Mouse (Mus musculus) frontal cortex, postnatal 10 days (tissue): ENCODE data around the gene Pld2.
"Not testable (repeated sequence)": the region's sequence is repeated elsewhere in the genome, so short reads cannot be mapped to it uniquely, and the experiment has no call there.

Source experiments
- DNase-seq, 2 experiments: peaks; one replicate each; pipeline ENCODE4 v3.0.0; 2022; ENCODE audit warnings: low spot score in 2 of 2, mixed read lengths in 1 of 2

The Pld2 gene

DNA sequence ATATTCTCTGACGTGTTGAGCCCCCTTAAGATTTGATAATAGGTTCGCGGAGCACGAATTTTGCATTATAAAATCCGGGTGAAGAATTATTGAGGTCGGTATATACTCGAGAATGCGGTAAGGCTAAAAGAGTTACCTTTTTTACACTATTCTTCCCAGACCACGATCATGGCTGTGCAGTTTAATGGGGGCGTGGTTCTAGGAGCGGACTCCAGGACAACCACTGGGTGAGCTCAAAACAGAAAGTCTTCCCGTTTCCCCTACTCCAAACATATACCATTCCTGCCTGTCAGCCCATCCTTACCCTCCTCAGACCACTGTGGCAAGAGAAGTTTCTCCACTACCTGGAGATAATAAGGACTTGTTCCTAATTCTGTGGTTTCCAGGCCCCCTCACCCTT lies 14.1 kb upstream of the Pld2 start:
- no peak for DNase-seq

DNA sequence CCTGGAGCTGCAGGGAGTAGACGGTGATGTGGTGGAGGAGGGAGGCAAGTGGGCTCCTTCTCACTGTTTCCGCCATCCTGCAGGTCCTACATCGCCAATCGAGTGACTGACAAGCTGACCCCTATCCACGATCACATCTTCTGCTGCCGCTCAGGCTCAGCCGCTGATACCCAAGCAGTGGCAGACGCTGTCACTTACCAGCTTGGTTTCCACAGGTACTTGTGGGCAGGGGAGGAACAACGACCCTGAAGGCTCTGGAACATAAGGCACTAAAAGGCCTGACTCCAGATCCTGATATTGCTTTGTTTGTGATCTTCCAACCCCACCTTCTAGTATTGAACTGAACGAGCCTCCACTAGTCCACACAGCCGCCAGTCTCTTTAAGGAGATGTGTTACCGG lies 13.7 kb upstream of the Pld2 start:
- DNase-seq = no peak

DNA sequence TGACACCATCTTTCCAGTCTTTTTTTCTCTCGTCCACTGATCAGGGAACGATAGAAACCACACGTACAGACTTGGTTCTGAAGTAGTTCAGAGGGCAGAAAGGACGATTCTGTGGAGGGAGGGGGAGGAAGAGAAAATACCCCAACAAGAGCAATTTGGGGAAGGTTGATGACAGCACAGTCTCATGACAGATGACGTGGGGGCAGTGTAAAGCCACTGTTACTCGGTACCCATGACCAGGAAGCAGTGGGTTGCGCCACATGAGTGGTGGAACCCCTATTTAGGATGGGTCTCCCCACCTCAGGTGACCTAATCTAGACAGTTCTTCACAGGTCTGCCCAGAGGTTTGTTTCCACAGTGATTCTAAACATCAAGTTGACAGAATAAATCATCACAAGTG lies 11.3 kb upstream of the Pld2 start:
- DNase-seq = no peak

DNA sequence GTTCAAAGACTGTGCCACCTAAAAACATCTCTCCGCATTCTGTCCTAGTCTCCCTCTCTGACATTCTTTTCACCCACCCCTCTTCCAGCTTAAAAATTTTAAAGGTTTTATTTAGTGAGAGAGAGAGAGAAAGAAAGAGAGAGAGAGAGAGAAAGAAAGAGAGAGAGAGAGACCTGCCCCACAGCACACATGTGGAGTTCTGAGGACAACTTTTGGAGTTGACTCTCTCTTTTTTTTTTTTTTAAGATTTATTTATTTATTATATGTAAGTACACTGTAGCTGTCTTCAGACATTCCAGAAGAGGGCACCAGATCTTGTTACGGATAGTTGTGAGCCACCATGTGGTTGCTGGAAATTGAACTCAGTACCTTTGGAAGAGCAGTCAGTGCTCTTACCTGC lies 8.8 kb upstream of the Pld2 start:
- DNase-seq = not testable (repeated sequence)

DNA sequence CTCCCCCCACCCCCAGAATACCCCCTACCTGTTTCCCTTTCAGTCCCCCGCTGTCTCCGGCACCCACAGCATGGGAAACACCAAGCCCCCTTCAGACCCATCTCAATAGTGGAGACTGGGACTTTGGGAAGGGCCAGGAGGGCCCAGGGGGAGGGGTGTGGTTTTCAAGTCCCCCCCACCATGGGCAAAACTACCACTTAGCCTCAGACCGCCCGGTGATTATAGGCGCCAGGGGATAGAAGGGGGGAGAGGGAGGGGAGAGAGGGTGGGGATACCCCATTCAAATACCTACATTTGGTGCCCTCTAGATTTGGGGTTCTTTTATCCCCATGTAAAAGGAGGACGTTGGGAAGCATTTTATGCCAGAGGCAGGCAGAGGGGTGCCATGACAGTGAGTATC lies 7.0 kb upstream of the Pld2 start, which contains the start of gene Gm40193:
Gene Gm40193, minus strand, starts transcription at position 101 of the 400 bp plus-strand sequence.
- no peak for DNase-seq

DNA sequence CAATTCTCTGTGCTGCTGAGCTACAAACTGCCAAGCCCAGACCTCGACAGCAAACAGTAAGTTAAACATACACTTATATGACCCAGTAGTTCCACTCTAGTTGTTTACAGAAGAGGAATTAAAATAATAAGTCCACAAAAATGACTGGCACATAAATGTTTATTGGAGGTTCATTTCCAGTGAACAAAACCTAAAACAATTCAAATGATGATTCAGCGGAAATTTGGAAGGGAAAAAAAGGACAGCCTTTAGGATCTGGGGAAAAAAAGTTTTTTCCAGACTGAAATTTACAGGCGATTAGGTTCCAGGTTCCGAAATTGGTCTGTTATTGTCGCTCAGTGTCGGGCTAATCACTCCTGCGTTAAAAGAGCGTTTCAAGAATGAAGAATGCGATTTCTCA lies 441 bp upstream of the Pld2 start:
- no peak for DNase-seq

GRCm38 (mm10) chr11:70540928-70541327 lies 1.1 kb downstream of the Pld2 start:
- DNase-seq = no peak

DNA sequence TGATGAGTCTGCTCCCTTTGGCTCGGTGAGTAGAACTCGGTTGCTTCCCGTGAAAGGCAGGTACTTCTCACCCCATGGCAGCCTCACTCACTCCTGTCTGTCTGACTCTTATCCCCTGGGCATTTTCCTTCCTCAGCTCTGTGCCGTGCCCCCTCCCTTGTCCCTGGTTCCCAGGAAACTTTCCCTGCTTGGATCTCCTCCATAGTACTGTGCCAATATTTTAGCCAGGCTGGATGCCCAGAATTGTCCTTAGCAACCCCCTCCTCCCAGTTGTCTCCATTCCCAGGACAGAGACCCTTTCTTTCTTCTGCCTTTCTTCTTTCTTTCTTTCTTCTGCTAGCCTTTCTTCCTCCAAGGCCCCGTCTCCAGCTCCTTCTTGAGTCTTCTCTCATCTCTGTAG lies 1.6 kb downstream of the Pld2 start:
- DNase-seq = no peak

DNA sequence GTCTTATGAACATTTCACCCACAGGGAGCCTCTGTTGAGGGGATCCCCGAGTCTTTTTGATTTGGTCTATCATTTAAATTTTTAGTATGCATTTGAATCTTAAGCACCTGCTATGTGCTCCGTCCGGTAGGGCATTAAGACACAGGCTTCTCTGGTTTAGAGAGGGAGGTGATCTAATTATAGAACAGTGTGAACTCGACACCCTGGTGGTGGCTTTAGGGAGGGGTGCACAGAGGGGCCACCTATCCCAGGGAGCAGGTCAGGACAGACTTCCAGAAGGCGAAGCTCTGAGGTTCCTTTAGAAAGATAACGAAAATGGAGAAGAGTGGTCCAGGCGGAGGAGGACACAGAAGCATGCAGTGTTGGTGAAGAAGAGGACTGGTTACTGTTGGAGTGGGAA lies 4.6 kb downstream of the Pld2 start:
- DNase-seq = no peak

GRCm38 (mm10) chr11:70551526-70551925 lies 11.7 kb downstream of the Pld2 start:
- DNase-seq = no peak

DNA sequence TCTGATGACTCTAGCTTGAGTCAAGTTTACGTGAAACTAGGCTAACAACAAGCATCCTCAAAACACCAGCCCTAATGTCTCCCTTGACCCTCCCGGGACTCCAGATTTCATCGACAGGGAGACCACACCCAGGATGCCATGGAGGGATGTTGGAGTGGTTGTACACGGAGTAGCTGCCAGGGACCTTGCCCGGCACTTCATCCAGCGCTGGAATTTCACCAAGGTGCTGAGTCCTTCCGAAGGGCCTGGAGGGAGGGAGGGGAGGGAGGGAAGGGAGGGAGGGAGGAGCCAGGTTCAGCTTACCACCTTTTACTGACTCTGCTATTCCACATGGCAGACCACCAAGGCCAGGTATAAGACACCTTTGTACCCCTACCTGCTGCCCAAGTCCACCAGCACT lies 14.1 kb downstream of the Pld2 start:
- DNase-seq = no peak

DNA sequence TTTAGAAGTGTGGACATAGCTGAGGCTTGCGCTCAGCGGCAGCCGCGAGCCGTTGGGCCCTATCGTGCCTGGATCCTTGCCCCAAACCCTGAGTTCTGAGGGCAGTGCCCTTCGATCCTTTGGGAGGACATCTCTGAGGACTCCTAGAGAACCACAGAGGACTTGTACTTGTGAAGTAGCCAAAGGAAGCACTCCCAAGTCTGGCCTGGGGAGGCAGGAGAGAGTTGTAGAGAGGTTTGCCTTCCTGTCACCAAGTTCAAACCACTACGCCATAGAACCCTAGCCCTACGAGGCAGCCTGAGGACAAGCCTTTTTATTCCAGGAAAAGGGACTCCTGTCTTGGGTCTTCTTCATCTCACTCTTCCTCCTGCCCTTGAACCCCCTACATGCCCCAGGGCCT lies 17.7 kb downstream of the Pld2 start:
- DNase-seq = no peak

DNA sequence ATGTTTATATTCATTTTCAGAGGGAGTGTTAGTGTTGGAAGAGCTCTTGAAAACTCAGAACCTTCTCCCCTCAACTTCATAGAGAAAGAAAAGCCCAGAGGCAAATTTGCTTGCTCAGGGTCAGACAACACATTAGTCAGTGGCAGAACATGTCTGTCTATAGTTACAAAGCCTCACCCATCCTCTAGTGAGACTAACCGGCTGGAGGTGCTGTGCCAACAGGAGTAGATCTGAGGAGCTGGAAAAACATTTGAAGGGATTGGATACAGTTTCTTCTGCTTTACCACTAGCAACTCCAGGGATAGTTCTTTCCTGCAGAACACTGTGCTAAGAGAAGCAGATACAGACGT lies 22.0 kb downstream of the Pld2 start:
- DNase-seq = no peak

DNA sequence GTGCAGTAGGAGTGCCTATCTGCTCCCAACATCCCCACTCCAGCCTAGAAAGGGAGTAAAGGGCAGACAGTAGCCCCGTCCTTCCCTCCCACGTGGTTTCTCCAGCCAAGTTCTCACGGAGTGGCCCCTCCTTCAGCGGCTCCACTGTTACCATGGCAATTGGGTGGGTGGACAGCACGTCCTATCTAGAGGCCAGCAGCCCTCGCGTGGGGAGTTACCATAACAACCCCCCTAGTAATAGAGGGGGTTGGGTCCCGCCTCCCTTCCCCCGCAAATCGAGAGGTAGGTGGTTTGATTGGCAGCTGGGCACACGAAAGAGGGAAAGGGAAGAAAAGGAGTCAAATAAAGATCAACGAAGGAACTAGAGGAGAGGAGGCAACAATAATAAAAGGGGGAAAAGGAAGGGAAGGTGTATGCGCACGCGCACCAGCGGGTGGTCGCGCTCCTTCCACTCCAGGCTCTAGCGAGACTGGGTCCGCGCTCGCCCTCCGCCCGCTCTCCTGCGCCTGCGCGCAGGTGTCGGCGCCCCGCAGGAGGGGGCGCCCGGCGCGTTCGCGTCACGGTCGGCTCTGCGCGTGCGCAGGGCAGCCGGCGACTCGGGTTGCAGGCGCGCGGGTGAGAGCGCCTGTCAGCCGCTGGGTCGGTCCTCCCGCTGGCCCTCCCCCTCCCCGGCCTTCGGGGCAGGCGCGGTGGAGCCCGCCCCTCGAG lies 22.6 kb downstream of the Pld2 start, which contains the start of gene Mink1:
Gene Mink1, plus strand, starts transcription at position 595 of the 708 bp plus-strand sequence.
- peak; percentile 89 to 91 for DNase-seq

DNA sequence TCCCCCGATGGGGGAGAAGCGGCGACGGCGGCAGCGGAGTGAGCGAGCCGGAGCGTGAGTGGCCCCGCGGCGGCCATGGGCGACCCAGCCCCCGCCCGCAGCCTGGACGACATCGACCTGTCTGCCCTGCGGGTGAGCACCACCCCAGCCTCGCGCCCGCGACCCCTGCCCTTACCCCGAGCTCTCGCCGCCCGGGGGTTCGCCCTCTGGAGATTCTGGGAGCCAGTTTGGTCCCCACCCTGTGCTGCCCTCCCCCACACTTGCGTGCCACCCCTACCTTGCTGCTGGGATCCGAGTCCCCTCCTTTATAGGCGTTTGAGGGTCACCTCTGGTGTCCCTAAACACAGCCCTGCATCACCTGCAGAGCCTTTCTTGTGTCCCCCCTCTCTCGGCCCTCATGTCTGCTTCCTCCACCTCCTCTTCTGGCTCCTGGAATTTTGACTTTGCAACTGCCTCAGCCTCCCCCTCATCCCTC lies 23.2 kb downstream of the Pld2 start:
- DNase-seq = no peak

DNA sequence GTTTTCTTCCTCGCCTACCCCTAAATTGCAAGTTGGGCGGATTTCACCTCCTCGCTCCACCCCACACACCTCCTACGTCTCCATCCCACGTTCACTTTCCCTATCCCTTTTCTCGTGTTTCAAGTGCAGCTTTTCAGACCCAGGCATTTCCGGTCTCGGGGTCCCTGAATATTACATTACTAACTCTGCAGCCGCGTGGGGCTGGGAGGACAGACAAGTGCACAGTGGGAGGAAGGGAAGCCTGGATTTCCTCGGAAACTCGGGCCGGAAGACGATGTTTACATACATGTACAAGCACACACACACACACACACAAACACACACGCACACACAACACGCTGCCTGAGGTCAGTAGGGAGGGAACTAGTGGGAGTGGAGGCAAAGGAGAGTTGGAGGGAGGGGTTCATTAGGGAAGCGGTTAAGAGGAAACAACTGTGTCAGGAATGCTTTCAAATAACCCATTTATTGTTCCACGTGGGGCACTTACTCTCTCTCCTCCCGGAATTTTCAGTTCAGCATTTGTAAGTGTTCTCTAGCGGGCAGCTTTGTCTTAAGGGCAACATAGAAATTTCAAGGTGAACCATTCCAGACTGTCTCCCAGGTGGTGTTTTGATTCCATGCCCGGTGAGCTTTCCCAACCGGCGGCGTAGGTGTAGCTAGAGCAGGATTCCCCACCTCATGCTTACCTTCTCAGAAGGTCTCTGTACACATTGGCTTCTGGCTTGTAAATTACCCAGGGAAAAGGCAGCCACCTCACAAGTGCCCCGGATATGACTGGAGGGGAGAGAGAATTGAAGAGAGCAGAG lies 23.8 kb downstream of the Pld2 start:
- DNase-seq = no peak

DNA sequence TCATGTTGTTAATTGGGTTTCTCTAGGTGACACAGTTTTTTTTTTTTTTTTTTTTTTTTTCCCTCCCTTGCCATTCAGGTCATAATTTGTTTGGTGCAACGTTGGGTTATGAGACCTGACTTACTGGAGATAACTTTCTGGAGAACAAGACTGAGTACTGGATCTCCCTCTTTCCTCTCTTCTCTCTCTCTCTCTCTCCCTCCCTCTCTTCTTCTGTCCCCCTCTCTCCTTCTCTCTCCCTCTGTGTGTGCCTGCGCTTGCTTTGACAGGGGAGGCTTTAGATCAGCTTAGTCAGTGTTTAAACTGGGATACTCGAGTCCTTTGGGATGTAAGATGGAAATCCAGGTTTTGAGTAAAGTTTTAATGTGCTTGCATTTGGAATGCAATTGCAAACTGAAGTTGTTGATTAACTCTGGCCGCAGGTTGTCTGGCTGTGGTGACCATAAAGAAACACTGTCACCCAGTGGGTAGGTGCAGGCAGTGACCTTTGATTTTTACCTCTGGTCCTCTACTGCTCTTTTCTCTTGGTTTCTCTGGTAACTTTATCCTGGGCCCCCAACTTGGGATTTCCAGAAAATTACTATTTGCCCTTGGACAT lies 24.5 kb downstream of the Pld2 start:
- DNase-seq = no peak

DNA sequence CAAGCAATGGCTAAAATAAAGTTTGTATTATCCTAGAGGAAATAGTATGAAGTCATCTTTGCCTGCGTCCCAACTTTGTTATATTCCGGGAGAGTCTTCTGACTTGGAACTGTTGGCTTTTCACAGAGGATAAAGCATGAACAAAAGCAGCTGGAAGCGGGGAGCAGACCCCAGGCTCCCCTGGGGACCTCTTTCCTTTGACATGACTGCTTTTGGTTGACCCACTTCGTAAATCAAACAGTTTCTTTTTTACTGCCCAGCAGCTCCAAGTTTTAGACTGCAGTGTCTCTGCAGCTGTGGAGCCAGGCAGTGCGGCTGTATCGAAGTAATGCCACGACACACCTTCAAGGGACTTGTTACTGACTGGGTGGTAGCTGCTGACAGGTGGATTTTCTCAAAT lies 26.7 kb downstream of the Pld2 start:
- no peak for DNase-seq

DNA sequence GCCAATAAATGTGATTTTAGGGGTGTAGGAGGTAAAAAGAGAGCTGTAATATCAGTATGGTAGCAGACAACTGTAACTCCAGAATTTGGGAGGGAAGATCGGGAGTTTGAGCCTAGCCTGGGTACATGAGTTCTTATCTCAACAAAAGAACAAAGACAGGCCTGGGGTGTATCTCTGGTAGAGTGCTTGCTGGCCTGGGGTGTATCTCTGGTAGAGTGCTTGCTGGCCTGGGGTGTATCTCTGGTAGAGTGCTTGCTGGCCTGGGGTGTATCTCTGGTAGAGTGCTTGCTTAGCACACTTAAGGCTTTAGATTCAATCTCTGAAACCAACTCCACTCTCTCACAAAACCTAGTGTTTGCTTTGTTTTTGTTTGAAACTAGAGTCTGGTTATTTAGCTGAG lies 30.8 kb downstream of the Pld2 start:
- not testable (repeated sequence) for DNase-seq

DNA sequence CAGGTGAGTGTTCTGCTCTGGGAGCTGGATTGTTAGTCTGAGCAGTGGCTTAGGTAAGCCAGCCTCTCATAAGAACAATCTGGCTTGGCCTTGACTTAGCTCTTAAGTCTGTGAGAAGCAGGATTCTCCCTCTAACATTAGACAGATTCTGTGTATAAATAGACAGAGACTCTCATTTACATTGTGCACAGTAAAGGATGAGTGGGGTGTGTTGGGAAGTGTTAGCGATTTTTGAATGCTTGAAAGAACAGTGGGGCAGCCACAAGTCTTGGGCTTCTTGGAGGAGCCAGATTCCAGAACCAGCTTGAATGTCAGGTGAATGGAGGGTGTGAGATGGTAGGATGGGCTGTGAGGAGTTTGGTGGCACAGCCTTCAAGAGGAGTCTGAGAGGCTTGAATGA lies 31.8 kb downstream of the Pld2 start:
- DNase-seq = no peak

DNA sequence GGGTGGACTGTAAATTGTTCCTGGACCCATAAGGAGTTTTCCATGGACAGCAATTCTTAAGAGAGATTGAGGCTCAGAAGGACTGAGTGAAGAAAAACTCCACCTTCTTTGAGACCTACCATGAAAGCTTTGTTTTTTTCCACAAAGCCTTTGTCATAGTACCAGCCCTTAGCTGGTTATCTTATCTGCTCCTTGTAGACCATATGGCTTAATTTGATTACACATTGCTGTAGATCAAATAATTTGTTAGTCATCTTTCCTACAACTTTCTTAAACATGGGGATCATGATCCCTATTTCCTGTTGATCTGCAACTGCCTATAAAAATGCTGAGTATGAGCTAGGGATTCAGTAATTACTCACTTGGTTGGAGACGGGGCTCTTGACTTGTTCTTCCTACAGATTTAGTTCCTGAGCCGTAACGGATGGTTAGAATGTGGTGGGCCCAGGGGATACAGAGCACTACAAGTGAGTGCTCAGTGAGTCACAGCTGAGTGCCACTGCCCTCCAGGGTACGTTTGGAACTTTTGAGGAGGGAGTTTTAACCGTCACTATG lies 32.6 kb downstream of the Pld2 start:
- DNase-seq = no peak

DNA sequence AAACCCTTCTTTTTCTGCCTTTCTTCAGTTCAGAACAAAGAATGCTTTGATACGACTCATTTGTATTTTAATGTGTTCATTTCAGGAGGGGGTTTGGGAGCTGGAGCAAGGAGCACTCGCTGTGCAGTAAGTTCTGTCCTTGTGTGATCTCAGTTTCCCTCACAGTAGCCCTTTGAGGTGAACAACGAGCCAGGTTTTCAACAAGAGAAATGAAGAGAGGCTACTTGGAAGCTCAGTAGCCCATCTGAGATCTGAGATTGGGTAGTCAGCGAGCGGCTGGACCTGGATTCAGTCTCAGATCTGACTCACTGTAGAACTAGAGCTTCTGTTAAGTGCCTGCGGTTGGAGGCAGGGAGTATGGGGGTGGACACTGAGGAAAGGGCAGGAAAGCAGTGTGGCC lies 34.0 kb downstream of the Pld2 start:
- DNase-seq = no peak

DNA sequence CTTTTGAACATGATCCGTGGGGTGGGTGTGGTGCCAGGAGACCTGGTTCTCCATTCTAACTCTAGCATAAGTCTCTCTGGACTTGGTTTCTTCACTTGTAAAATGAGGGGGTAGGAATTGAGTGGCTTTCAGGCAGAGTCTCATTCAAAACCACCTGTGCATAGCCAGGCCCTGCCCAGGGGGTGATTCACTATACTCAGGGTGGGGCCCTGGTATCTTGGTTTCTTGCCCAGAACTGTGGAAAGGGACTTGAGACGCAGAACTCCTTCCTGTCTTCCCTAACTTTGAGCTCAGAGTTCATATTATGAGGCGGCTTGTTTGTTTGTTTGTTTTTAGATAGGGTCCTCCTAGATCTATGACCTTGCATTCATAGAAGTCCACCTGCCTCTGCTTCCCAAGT lies 37.3 kb downstream of the Pld2 start:
- DNase-seq = no peak
